Mouse (Mus musculus) thymus, adult 2 months (tissue): ENCODE measurements at regions not wholly inside any gene's neighbourhood (a gene's known extent, or its start where the extent isn't known, plus 50 kb on each side); places are given as distances from the start of the nearest gene placed in this dataset.

Experiments
- CTCF ChIP-seq: fragments of 200-500 bp; IDR thresholded peaks from 2 replicates; pipeline ENCODE4 v1.5.1; 2012; ENCODE audit warnings: mild to moderate bottlenecking, control low read depth, low read length, moderate library complexity, borderline replicate concordance; ENCODE audit not compliant: control insufficient read depth, poor library complexity, insufficient read depth; ENCODE audit errors: extremely low read depth
- POLR2A ChIP-seq: fragments of 200-500 bp; IDR thresholded peaks from 2 replicates; pipeline ENCODE4 v1.6.1; 2012; ENCODE audit warnings: mild to moderate bottlenecking, low read length, control low read depth, moderate library complexity; ENCODE audit not compliant: control insufficient read depth, poor library complexity, insufficient read depth; ENCODE audit errors: extremely low read depth

DNA sequence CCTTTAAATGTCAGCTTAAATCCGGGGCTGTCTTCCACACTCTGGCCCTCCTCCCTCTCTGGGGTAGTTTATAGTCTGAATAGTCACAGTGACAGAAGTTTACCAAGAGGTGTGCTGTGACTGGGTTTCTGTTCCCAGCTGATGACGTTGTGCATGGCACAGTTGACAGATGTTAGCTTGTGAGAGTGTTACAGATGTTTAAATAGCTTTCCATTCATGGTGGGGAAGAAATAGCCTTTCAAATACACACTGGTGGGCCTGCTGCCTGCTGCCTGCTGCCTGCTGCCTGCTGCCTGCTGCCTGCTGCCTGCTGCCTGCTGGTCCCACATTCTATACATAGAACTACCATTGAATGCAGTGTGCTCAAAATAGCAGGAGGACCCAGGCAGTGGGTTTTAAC is 324.8 kb upstream of the Sash1 start:
- TF ChIP-seq CTCF: no peak
- TF ChIP-seq POLR2A: no peak
